Mouse (Mus musculus) stomach, embryonic 14.5 days (tissue): ENCODE measurements at regions not wholly inside any gene's neighbourhood (a gene's known extent, or its start where the extent isn't known, plus 50 kb on each side); places are given as distances from the start of the nearest gene placed in this dataset.
A peak's percentile ranks its signal among the peaks of the same experiment; 100 is the strongest.

Experiments used
- ATAC-seq: fragments of 200-750 bp; cut with Nextera tagmentation; 2 replicates; pipeline ENCODE4 v1.8.0; 2017; ENCODE audit warnings: low read depth, moderate TSS enrichment; ENCODE audit not compliant: insufficient number of reproducible peaks, insufficient read depth, low FRiP score
- H3K27ac ChIP-seq: fragments of 300-500 bp; sonication (generic); 2 replicates; pipeline ENCODE4 v1.5.1; 2014; ENCODE audit warnings: mild to moderate bottlenecking, low read length, moderate library complexity, mixed read lengths
- H3K27me3 ChIP-seq: fragments of 300-500 bp; sonication (generic); 2 replicates; pipeline ENCODE4 v1.6.1; 2014; ENCODE audit warnings: low read length, control low read depth, mixed read lengths; ENCODE audit not compliant: control insufficient read depth, insufficient read depth
- H3K36me3 ChIP-seq: fragments of 300-500 bp; sonication (generic); 2 replicates; pipeline ENCODE4 v1.6.1; 2014; ENCODE audit warnings: mild to moderate bottlenecking, control low read depth, low read length, moderate library complexity, mixed read lengths; ENCODE audit not compliant: control insufficient read depth, insufficient read depth
- H3K4me1 ChIP-seq: fragments of 300-500 bp; sonication (generic); 2 replicates; pipeline ENCODE4 v1.6.1; 2014; ENCODE audit warnings: low read length, control low read depth, mixed read lengths; ENCODE audit not compliant: control insufficient read depth, insufficient read depth
- H3K4me2 ChIP-seq: fragments of 300-500 bp; sonication (generic); replicated peaks from 2 replicates; pipeline ENCODE4 v1.6.1; 2014; ENCODE audit warnings: low read depth, low read length, control low read depth
- H3K4me3 ChIP-seq: fragments of 300-500 bp; sonication (generic); 2 replicates; pipeline ENCODE4 v1.5.1; 2014; ENCODE audit warnings: low read depth, low read length, control low read depth
- H3K9ac ChIP-seq: fragments of 300-500 bp; sonication (generic); replicated peaks from 2 replicates; pipeline ENCODE4 v1.6.1; 2014; ENCODE audit warnings: low read depth, mild to moderate bottlenecking, control low read depth, low read length, moderate library complexity, mixed read lengths
- H3K9me3 ChIP-seq: fragments of 300-500 bp; sonication (generic); 2 replicates; pipeline ENCODE4 v1.6.1; 2016; ENCODE audit warnings: low read depth, low read length, control low read depth; ENCODE audit not compliant: control insufficient read depth
- WGBS: fragments of 180-500 bp; shearing (Covaris S2); extraction: QIAGEN DNeasy Blood & Tissue Kit; methylation state at CpG from one replicate; pipeline ENCODE4 v1.1.7; 2014; 5-methylcytosine and 5-hydroxymethylcytosine counted together

- ATAC-seq = no peak
- no peak overlapping the region for H3K4me3 ChIP-seq
- WGBS = 90% methylated on average over 6 of the region's 6 CpGs
- 0 out of 2 replicates have a peak, but pooled peaks cover 2% of the 10 kb centered on the region for H3K4me1 ChIP-seq
- H3K9me3 ChIP-seq = no peaks in the 10 kb centered on the region
- H3K27me3 ChIP-seq = no peaks in the 10 kb centered on the region
- no peak overlapping the region for H3K27ac ChIP-seq
- no peak overlapping the region for H3K4me2 ChIP-seq
- no peaks in the 10 kb centered on the region for H3K36me3 ChIP-seq
- H3K9ac ChIP-seq = no peak overlapping the region
Measured at GRCm38 (mm10) chr13:99042086-99042485, 57.7 kb upstream of the 1700024P04Rik start.

GRCm38 (mm10) chr13:99041256-99041655, 56.9 kb upstream of the 1700024P04Rik start:
- Histone ChIP-seq H3K4me2 (no peak overlapping the region), H3K36me3 (no peaks in the 10 kb centered on the region), H3K4me3 (no peak overlapping the region), H3K4me1 (0 out of 2 replicates have a peak, but pooled peaks cover 2% of the 10 kb centered on the region), H3K9ac (no peak overlapping the region), H3K27ac (no peak overlapping the region), H3K27me3 (no peaks in the 10 kb centered on the region), H3K9me3 (0 out of 2 replicates have a peak, but pooled peaks cover 3% of the 10 kb centered on the region)
- WGBS = 93% methylated on average over 6 of the region's 6 CpGs
- ATAC-seq = no peak

GRCm38 (mm10) chr13:99040846-99041245, 56.5 kb upstream of the 1700024P04Rik start:
- H3K4me3 ChIP-seq = no peak overlapping the region
- no peaks in the 10 kb centered on the region for H3K36me3 ChIP-seq
- H3K27ac ChIP-seq = no peak overlapping the region
- no peak for ATAC-seq
- no peaks in the 10 kb centered on the region for H3K27me3 ChIP-seq
- WGBS = 91% methylated on average over 6 of the region's 6 CpGs
- 0 out of 2 replicates have a peak, but pooled peaks cover 2% of the 10 kb centered on the region for H3K4me1 ChIP-seq
- H3K9ac ChIP-seq = no peak overlapping the region
- H3K9me3 ChIP-seq = 0 out of 2 replicates have a peak, but pooled peaks cover 3% of the 10 kb centered on the region
- no peak overlapping the region for H3K4me2 ChIP-seq

- Histone ChIP-seq H3K27me3 (no peaks in the 10 kb centered on the region), H3K36me3 (no peaks in the 10 kb centered on the region), H3K4me1 (0 out of 2 replicates have a peak, but pooled peaks cover 2% of the 10 kb centered on the region), H3K9me3 (0 out of 2 replicates have a peak, but pooled peaks cover 3% of the 10 kb centered on the region), H3K4me2 (no peak overlapping the region), H3K27ac (no peak overlapping the region), H3K4me3 (no peak overlapping the region), H3K9ac (no peak overlapping the region)
- 71% methylated on average over 4 of the region's 4 CpGs for WGBS
- no peak for ATAC-seq
Measured at GRCm38 (mm10) chr13:99040171-99040570, 55.8 kb upstream of the 1700024P04Rik start.

- no peak for ATAC-seq
- 84% methylated on average over 7 of the region's 7 CpGs for WGBS
- no peak overlapping the region for H3K27ac ChIP-seq
Measured at GRCm38 (mm10) chr13:99039063-99039385, 54.7 kb upstream of the 1700024P04Rik start.

GRCm38 (mm10) chr13:99038198-99039062, 54.1 kb upstream of the 1700024P04Rik start:
- 0 out of 2 replicates have a peak, but pooled peaks cover 2% of the 10 kb centered on the region for H3K4me1 ChIP-seq
- ATAC-seq = peak; percentile 70; the same call in 1 of the 2 replicates
- no peak overlapping the region for H3K27ac ChIP-seq
- no peak overlapping the region for H3K4me3 ChIP-seq
- no peaks in the 10 kb centered on the region for H3K27me3 ChIP-seq
- H3K4me2 ChIP-seq = no peak overlapping the region
- 38% methylated on average over 15 of the region's 15 CpGs for WGBS
- no peak overlapping the region for H3K9ac ChIP-seq
- 0 out of 2 replicates have a peak, but pooled peaks cover 3% of the 10 kb centered on the region for H3K9me3 ChIP-seq
- no peaks in the 10 kb centered on the region for H3K36me3 ChIP-seq

More at GRCm38 (mm10) chr13:99039063-99039385, 54.7 kb upstream of the 1700024P04Rik start:
- Histone ChIP-seq H3K9me3 (0 out of 2 replicates have a peak, but pooled peaks cover 3% of the 10 kb centered on the region), H3K4me2 (no peak overlapping the region), H3K4me3 (no peak overlapping the region), H3K9ac (no peak overlapping the region), H3K36me3 (no peaks in the 10 kb centered on the region), H3K4me1 (0 out of 2 replicates have a peak, but pooled peaks cover 2% of the 10 kb centered on the region), H3K27me3 (no peaks in the 10 kb centered on the region)

- 93% methylated on average over 4 of the region's 4 CpGs for WGBS
- Histone ChIP-seq H3K27me3 (no peaks in the 10 kb centered on the region), H3K4me2 (no peak overlapping the region), H3K4me1 (0 out of 2 replicates have a peak, but pooled peaks cover 2% of the 10 kb centered on the region), H3K36me3 (no peaks in the 10 kb centered on the region), H3K9ac (no peak overlapping the region), H3K27ac (no peak overlapping the region), H3K9me3 (0 out of 2 replicates have a peak, but pooled peaks cover 3% of the 10 kb centered on the region), H3K4me3 (no peak overlapping the region)
- no peak for ATAC-seq
Measured at GRCm38 (mm10) chr13:99037131-99037530, 52.8 kb upstream of the 1700024P04Rik start.
